8 mouse cellular contexts compared by ENCODE assay signal in the genomic region with DNA sequence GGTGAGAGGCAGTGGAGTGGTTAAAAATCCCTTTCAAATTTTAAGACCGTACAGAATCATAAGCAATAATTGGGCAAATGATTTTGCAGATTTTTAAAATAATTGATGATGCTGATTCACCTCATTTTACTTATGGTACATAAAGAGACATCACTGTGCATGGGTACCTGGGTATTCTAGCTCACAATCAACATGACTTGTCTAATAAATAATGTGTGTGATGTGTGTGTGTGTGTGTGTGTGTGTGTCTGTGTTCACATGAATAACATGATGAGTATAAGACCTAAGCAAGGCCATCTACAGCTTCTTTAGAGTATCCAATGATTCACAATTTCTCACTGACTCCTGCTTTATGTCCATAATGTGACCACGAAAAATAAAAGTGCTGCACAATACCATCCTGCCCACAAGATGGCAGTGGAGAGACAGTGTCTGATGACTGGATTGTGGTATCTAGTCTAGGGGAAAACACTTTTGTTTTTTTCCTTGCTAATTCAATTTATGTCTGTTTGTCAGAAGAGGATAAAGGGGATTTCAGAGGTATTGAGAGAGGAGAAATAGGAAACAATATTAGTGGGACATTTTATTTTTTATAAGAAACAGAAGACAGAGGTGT.
A peak's percentile ranks its signal among the peaks of the same experiment; 100 is the strongest.
DNase-seq lines count a peak whose midpoint lies in the region.

No protein-coding gene starts in this region.

- DNase-seq in adrenal gland, postnatal 10 days: peak; percentile 47
- no peak for DNase-seq in adrenal gland, postnatal 4 days (ENCODE audit: low spot score in 2 of 2)
- DNase-seq in 3T3-L1 (ENCODE audit: low read depth, low spot score): peak; percentile 77
- peak; percentile 72 to 76 for DNase-seq in cerebellum, postnatal 10 days
- DNase-seq in frontal cortex, postnatal 25 days (ENCODE audit: low spot score in 2 of 2): peak; percentile 23 to 41
- DNase-seq in left cerebral cortex, adult 18-20 months (ENCODE audit: low spot score in 2 of 2): peak; percentile 68 to 69
- DNase-seq in neural tube, embryonic 10.5 days (ENCODE audit: extremely low spot score, low spot score): peak; percentile 40
- no peak for DNase-seq in B cell, adult 2 months

Comparison
In these comparisons a context has a peak if more than half of its experiments do, and no peak if none do; other contexts are left out.
1. DNase-seq: peak in adrenal gland, postnatal 10 days (single experiment), 3T3-L1 (single experiment), cerebellum, postnatal 10 days (2 of 2), frontal cortex, postnatal 25 days (2 of 2), left cerebral cortex, adult 18-20 months (2 of 2) and neural tube, embryonic 10.5 days (single experiment); none in adrenal gland, postnatal 4 days (0 of 2) and B cell, adult 2 months (0 of 2).